Mouse (Mus musculus) cortical plate, adult 2 months (tissue): ENCODE measurements around the gene Sfn. TPM values are rescaled to one million over a fixed set of nuclear protein-coding genes. Genes with fewer than 3 reads are reported as not detected.
A peak's percentile ranks its signal among the peaks of the same experiment; 100 is the strongest.

Source experiments
- H3K27ac ChIP-seq: fragments of 200-500 bp; 2 replicates; pipeline ENCODE4 v1.5.1; 2012; ENCODE audit warnings: low read length, control low read depth, inconsistent platforms; ENCODE audit not compliant: insufficient read depth
- H3K4me1 ChIP-seq: fragments of 200-500 bp; 2 replicates; pipeline ENCODE4 v1.6.1; 2011; ENCODE audit warnings: low read length; ENCODE audit not compliant: control insufficient read depth, insufficient read depth
- H3K4me3 ChIP-seq: fragments of 200-500 bp; 2 replicates; pipeline ENCODE4 v1.5.1; 2011; ENCODE audit warnings: mild to moderate bottlenecking, low read length, control low read depth; ENCODE audit not compliant: insufficient read depth
- CTCF ChIP-seq: fragments of 200-500 bp; IDR thresholded peaks from 2 replicates; pipeline ENCODE4 v1.5.1; 2011; ENCODE audit warnings: mild to moderate bottlenecking, control low read depth, low read length; ENCODE audit not compliant: insufficient read depth; ENCODE audit errors: extremely low read depth
- POLR2A ChIP-seq: fragments of 200-500 bp; IDR thresholded peaks from 2 replicates; pipeline ENCODE4 v1.6.1; 2011; ENCODE audit warnings: mild to moderate bottlenecking, low read length, control low read depth; ENCODE audit not compliant: insufficient read depth; ENCODE audit errors: extremely low read depth
- polyA plus RNA-seq: library from polyadenylated mRNA; depleted of rRNA; stranded (reverse); fragments of >200 nt; gene quantifications from 2 replicates; pipeline ENCODE4 v1.2.3, GENCODE M21; 2012

The Sfn gene
- polyA plus RNA-seq, 1 experiment = 2.6 TPM

- TF ChIP-seq POLR2A (no peak), CTCF (no peak)
- Histone ChIP-seq H3K4me1 (no peaks in the 10 kb centered on the region), H3K4me3 (no peak overlapping the region), H3K27ac (no peak overlapping the region)
Measured at GRCm38 (mm10) chr4:133622161-133622695, 20.3 kb upstream of the Sfn start.

- Histone ChIP-seq H3K4me3 (no peak overlapping the region), H3K4me1 (no peaks in the 10 kb centered on the region), H3K27ac (no peak overlapping the region)
- TF ChIP-seq CTCF (no peak), POLR2A (no peak)
Measured at GRCm38 (mm10) chr4:133620668-133621067, 18.7 kb upstream of the Sfn start.

- TF ChIP-seq POLR2A = no peak
- TF ChIP-seq CTCF = no peak
- H3K4me3 ChIP-seq = no peak overlapping the region
- H3K4me1 ChIP-seq = peaks cover 2% of the 10 kb centered on the region; the same call in 1 of the 2 replicates
- no peak overlapping the region for H3K27ac ChIP-seq
Measured at GRCm38 (mm10) chr4:133619473-133620136, 17.6 kb upstream of the Sfn start.

GRCm38 (mm10) chr4:133617936-133618335 lies 16.0 kb upstream of the Sfn start:
- Histone ChIP-seq H3K27ac (no peak overlapping the region), H3K4me1 (peaks cover 5% of the 10 kb centered on the region), H3K4me3 (no peak overlapping the region)
- TF ChIP-seq POLR2A (no peak), CTCF (no peak)

GRCm38 (mm10) chr4:133615416-133615815 lies 13.4 kb upstream of the Sfn start:
- TF ChIP-seq CTCF (no peak), POLR2A (no peak)
- peaks cover 5% of the 10 kb centered on the region for H3K4me1 ChIP-seq
- H3K27ac ChIP-seq = no peak overlapping the region
- H3K4me3 ChIP-seq = no peak overlapping the region

- Histone ChIP-seq H3K27ac (no peak overlapping the region), H3K4me3 (no peak overlapping the region), H3K4me1 (peaks cover 5% of the 10 kb centered on the region)
- TF ChIP-seq POLR2A (no peak), CTCF (no peak)
Measured at GRCm38 (mm10) chr4:133614274-133614761, 12.3 kb upstream of the Sfn start.

- H3K4me1 ChIP-seq = peaks cover 5% of the 10 kb centered on the region
- TF ChIP-seq CTCF (no peak), POLR2A (no peak)
- H3K27ac ChIP-seq = no peak overlapping the region
- H3K4me3 ChIP-seq = no peak overlapping the region
Measured at GRCm38 (mm10) chr4:133613867-133614266, 11.9 kb upstream of the Sfn start.

- H3K4me3 ChIP-seq = no peak overlapping the region
- H3K4me1 ChIP-seq = peaks cover 5% of the 10 kb centered on the region
- TF ChIP-seq POLR2A (no peak), CTCF (no peak)
- no peak overlapping the region for H3K27ac ChIP-seq
Measured at GRCm38 (mm10) chr4:133613026-133613425, 11.1 kb upstream of the Sfn start.

- Histone ChIP-seq H3K4me3 (no peak overlapping the region), H3K27ac (no peak overlapping the region), H3K4me1 (peaks cover 5% of the 10 kb centered on the region)
- TF ChIP-seq POLR2A = no peak
- TF ChIP-seq CTCF = 0 out of 2 replicates have a peak, but pooled peaks have one; percentile 10
Measured at GRCm38 (mm10) chr4:133612416-133612815, 10.4 kb upstream of the Sfn start.

- Histone ChIP-seq H3K4me3 (no peak overlapping the region), H3K4me1 (peaks cover 5% of the 10 kb centered on the region), H3K27ac (no peak overlapping the region)
- TF ChIP-seq POLR2A (no peak), CTCF (no peak)
Measured at GRCm38 (mm10) chr4:133611815-133612214, 9.8 kb upstream of the Sfn start.
